Mouse (Mus musculus) liver, embryonic 16.5 days (tissue): ENCODE measurements around the gene Vegfa. TPM values are rescaled to one million over a fixed set of nuclear protein-coding genes. Genes with fewer than 3 reads are reported as not detected.

Source experiments
- ATAC-seq: fragments of 200-750 bp; cut with Nextera tagmentation; 2 replicates; pipeline ENCODE4 v1.8.0; 2017; ENCODE audit warnings: low read depth, mild to moderate bottlenecking, moderate number of reproducible peaks, moderate library complexity
- H3K27ac ChIP-seq: fragments of 300-500 bp; sonication (generic); 2 replicates; pipeline ENCODE4 v1.5.1; 2014; ENCODE audit warnings: mild to moderate bottlenecking, low read length
- H3K27me3 ChIP-seq: fragments of 300-500 bp; sonication (generic); 2 replicates; pipeline ENCODE4 v1.6.1; 2014; ENCODE audit warnings: low read depth, low read length, mixed read lengths; ENCODE audit not compliant: control insufficient read depth, insufficient read depth
- H3K36me3 ChIP-seq: fragments of 300-500 bp; sonication (generic); 2 replicates; pipeline ENCODE4 v1.6.1; 2014; ENCODE audit warnings: mild to moderate bottlenecking; ENCODE audit not compliant: control insufficient read depth, insufficient read depth
- H3K4me1 ChIP-seq: fragments of 300-500 bp; sonication (generic); 2 replicates; pipeline ENCODE4 v1.6.1; 2014; ENCODE audit warnings: low read depth, low read length, mixed read lengths; ENCODE audit not compliant: control insufficient read depth
- H3K4me2 ChIP-seq: fragments of 300-500 bp; sonication (generic); 2 replicates; pipeline ENCODE4 v1.6.1; 2014; ENCODE audit warnings: low read depth, low read length, mixed read lengths
- H3K4me3 ChIP-seq: fragments of 300-500 bp; sonication (generic); 2 replicates; pipeline ENCODE4 v1.5.1; 2014; ENCODE audit warnings: low read depth, mild to moderate bottlenecking, low read length
- H3K9ac ChIP-seq: fragments of 300-500 bp; sonication (generic); 2 replicates; pipeline ENCODE4 v1.6.1; 2014; ENCODE audit warnings: low read depth, low read length
- H3K9me3 ChIP-seq: fragments of 300-500 bp; sonication (generic); replicated peaks from 2 replicates; pipeline ENCODE4 v1.6.1; 2016; ENCODE audit warnings: low read length; ENCODE audit not compliant: control insufficient read depth
- WGBS: fragments of 180-500 bp; shearing (Covaris S2); extraction: QIAGEN DNeasy Blood & Tissue Kit; methylation state at CpG from one replicate; pipeline ENCODE4 v1.1.7; 2014; ENCODE audit not compliant: insufficient replicate concordance; 5-methylcytosine and 5-hydroxymethylcytosine counted together
- polyA plus RNA-seq: library from polyadenylated mRNA; unstranded; fragments of >200 nt; fragmentation: Nextera tagmentation; extraction: Ambion mirVana; gene quantifications from 2 replicates; pipeline ENCODE4 v1.2.1, GENCODE M21; 2015

Gene Vegfa
- polyA plus RNA-seq, 1 experiment from 2014 or later, result 1.1 TPM

- Histone ChIP-seq H3K27ac (peak overlapping the region; percentile 86), H3K4me2 (peak overlapping the region; percentile 79), H3K27me3 (no peaks in the 10 kb centered on the region), H3K9me3 (no peaks in the 10 kb centered on the region), H3K36me3 (no peaks in the 10 kb centered on the region), H3K9ac (peak overlapping the region; percentile 82), H3K4me1 (peaks cover 48% of the 10 kb centered on the region), H3K4me3 (peak overlapping the region; percentile 80)
- under 1% methylated on average over 91 of the region's 92 CpGs for WGBS
- peak; percentile 66 for ATAC-seq
Observed at GRCm38 (mm10) chr17:46030731-46031620, 1.2 kb downstream of the Vegfa start.

GRCm38 (mm10) chr17:46030323-46030730, 1.8 kb downstream of the Vegfa start:
- H3K9me3 ChIP-seq, result no peaks in the 10 kb centered on the region
- H3K4me2 ChIP-seq, result peak overlapping the region; percentile 79
- H3K9ac ChIP-seq, result peak overlapping the region; percentile 82
- no peaks in the 10 kb centered on the region for H3K27me3 ChIP-seq
- peaks cover 2% of the 10 kb centered on the region; the same call in 1 of the 2 replicates for H3K36me3 ChIP-seq
- ATAC-seq, result peak; percentile 57
- peak overlapping the region; percentile 80 for H3K4me3 ChIP-seq
- peaks cover 48% of the 10 kb centered on the region for H3K4me1 ChIP-seq
- peak overlapping the region; percentile 86 for H3K27ac ChIP-seq
- under 1% methylated on average over 30 of the region's 43 CpGs for WGBS

GRCm38 (mm10) chr17:46029554-46030207, 2.5 kb downstream of the Vegfa start:
- Histone ChIP-seq H3K9me3 (no peaks in the 10 kb centered on the region), H3K4me2 (peak overlapping the region; percentile 79), H3K36me3 (peaks cover 2% of the 10 kb centered on the region; the same call in 1 of the 2 replicates), H3K4me1 (peaks cover 48% of the 10 kb centered on the region), H3K4me3 (peak overlapping the region; percentile 80), H3K27ac (peak overlapping the region; percentile 86), H3K9ac (peak overlapping the region; percentile 82), H3K27me3 (no peaks in the 10 kb centered on the region)
- no peak for ATAC-seq
- WGBS, result 25% methylated on average over 7 of the region's 7 CpGs

GRCm38 (mm10) chr17:46029052-46029553, 3.1 kb downstream of the Vegfa start:
- Histone ChIP-seq H3K4me1 (peaks cover 47% of the 10 kb centered on the region), H3K36me3 (peaks cover 4% of the 10 kb centered on the region), H3K4me3 (peak overlapping the region; percentile 80), H3K27me3 (no peaks in the 10 kb centered on the region), H3K9ac (peak overlapping the region; percentile 82), H3K9me3 (no peaks in the 10 kb centered on the region), H3K4me2 (peak overlapping the region; percentile 79), H3K27ac (peak overlapping the region; percentile 86)
- WGBS, result 34% methylated on average over 2 of the region's 2 CpGs
- ATAC-seq, result no peak

- H3K4me1 ChIP-seq, result peaks cover 42% of the 10 kb centered on the region
- 41% methylated on average over 15 of the region's 15 CpGs for WGBS
- peak overlapping the region; percentile 79 for H3K4me2 ChIP-seq
- no peak for ATAC-seq
- peak overlapping the region; percentile 86 for H3K27ac ChIP-seq
- no peaks in the 10 kb centered on the region for H3K27me3 ChIP-seq
- H3K36me3 ChIP-seq, result peaks cover 11% of the 10 kb centered on the region
- H3K9me3 ChIP-seq, result no peaks in the 10 kb centered on the region
- H3K9ac ChIP-seq, result peak overlapping the region; percentile 82
- peak overlapping the region; percentile 80 for H3K4me3 ChIP-seq
Observed at GRCm38 (mm10) chr17:46028210-46029051, 3.7 kb downstream of the Vegfa start.

- H3K27me3 ChIP-seq, result no peaks in the 10 kb centered on the region
- no peak overlapping the region; the same call in 1 of the 2 replicates for H3K27ac ChIP-seq
- ATAC-seq, result no peak; the same call in 1 of the 2 replicates
- peak overlapping the region; percentile 80; the same call in 1 of the 2 replicates for H3K4me3 ChIP-seq
- H3K4me2 ChIP-seq, result peak overlapping the region; percentile 79
- 29% methylated on average over 16 of the region's 16 CpGs for WGBS
- H3K36me3 ChIP-seq, result peaks cover 19% of the 10 kb centered on the region
- peaks cover 34% of the 10 kb centered on the region for H3K4me1 ChIP-seq
- H3K9me3 ChIP-seq, result no peaks in the 10 kb centered on the region
- peak overlapping the region; percentile 5; the same call in 1 of the 2 replicates for H3K9ac ChIP-seq
Observed at GRCm38 (mm10) chr17:46027066-46027917, 4.9 kb downstream of the Vegfa start.

GRCm38 (mm10) chr17:46025927-46026668, 6.1 kb downstream of the Vegfa start:
- Histone ChIP-seq H3K27ac (no peak overlapping the region), H3K4me3 (no peak overlapping the region), H3K9ac (no peak overlapping the region), H3K4me2 (no peak overlapping the region), H3K4me1 (peaks cover 26% of the 10 kb centered on the region), H3K27me3 (no peaks in the 10 kb centered on the region), H3K9me3 (no peaks in the 10 kb centered on the region), H3K36me3 (peaks cover 27% of the 10 kb centered on the region)
- 71% methylated on average over 11 of the region's 11 CpGs for WGBS
- ATAC-seq, result no peak
